Mouse (Mus musculus) G1E (cell line): Measurements from ENCODE around the gene Ccdc184.

Source experiments
- CTCF ChIP-seq: IDR thresholded peaks from 2 replicates; pipeline ENCODE4 v1.5.1; 2012; ENCODE audit warnings: low read depth, low read length, inconsistent platforms, mixed read lengths
- GATA1 ChIP-seq: IDR thresholded peaks from 2 replicates; pipeline ENCODE4 v1.6.1; 2012; ENCODE audit warnings: borderline replicate concordance, low read length, inconsistent platforms, mixed read lengths
- POLR2AphosphoS5 ChIP-seq: IDR thresholded peaks from 2 replicates; pipeline ENCODE4 v1.6.1; 2012; ENCODE audit warnings: low read depth, low read length, inconsistent platforms; ENCODE audit not compliant: insufficient replicate concordance
- TAL1 ChIP-seq: conservative IDR thresholded peaks from 2 replicates; pipeline ENCODE4 v1.6.1; 2012; ENCODE audit warnings: low read depth, low read length, inconsistent platforms, mixed read lengths

- no peak for TF ChIP-seq CTCF
- no peak for TF ChIP-seq POLR2AphosphoS5
- TF ChIP-seq TAL1, result no peak
- TF ChIP-seq GATA1, result no peak
Measured at GRCm38 (mm10) chr15:98195442-98195841, 28.5 kb downstream of the Ccdc184 start, which contains the start of gene Olfr288.
